Mouse (Mus musculus) CH12.LX (cell line): ENCODE measurements around the gene Ccdc188. TPM values are rescaled to one million over a fixed set of nuclear protein-coding genes. Genes with fewer than 3 reads are reported as not detected.

Experiments
- DNase-seq: peaks from one replicate; pipeline ENCODE4 v3.0.0-alpha.2; 2013; ENCODE audit errors: extremely low read depth
- H3K27ac ChIP-seq: 2 replicates; pipeline ENCODE4 v1.5.1; 2012; ENCODE audit warnings: low read depth, mild to moderate bottlenecking, control low read depth, moderate library complexity; ENCODE audit not compliant: insufficient read depth
- H3K27me3 ChIP-seq: replicated peaks from 2 replicates; pipeline ENCODE3; 2012; ENCODE audit warnings: inconsistent platforms
- H3K36me3 ChIP-seq, 2 experiments: replicated peaks in 1 of 2; 2 replicates each; pipeline versions ENCODE3 to v1.6.1; 2012; ENCODE audit warnings: inconsistent platforms in 1 of 2, low read length in 1 of 2, mild to moderate bottlenecking in 1 of 2, mixed read lengths in 1 of 2, moderate library complexity in 1 of 2; ENCODE audit not compliant: control insufficient read depth in 1 of 2, insufficient read depth in 1 of 2
- H3K4me1 ChIP-seq, 2 experiments: 2 replicates each; pipeline ENCODE4 v1.6.1; 2012; ENCODE audit warnings: inconsistent platforms in 1 of 2, moderate library complexity in 1 of 2; ENCODE audit not compliant: insufficient read depth in 2 of 2, control insufficient read depth in 1 of 2
- H3K4me2 ChIP-seq: 2 replicates; pipeline ENCODE4 v1.6.1; 2012; ENCODE audit warnings: low read depth, mild to moderate bottlenecking, control low read depth; ENCODE audit not compliant: poor library complexity, insufficient read depth, severe bottlenecking
- H3K4me3 ChIP-seq, 3 experiments: fragments of 150-350 bp in 1 of 3; sonication (generic) in 1 of 3; replicated peaks in 1 of 3; 2 replicates each; pipeline versions ENCODE3 to v1.5.1; 2011 to 2012; ENCODE audit warnings: low read depth in 2 of 3, low read length in 2 of 3, mild to moderate bottlenecking in 2 of 3, moderate library complexity in 2 of 3, control low read depth in 1 of 3, improper control_type of control experiment in 1 of 3, inconsistent platforms in 1 of 3, mixed read lengths in 1 of 3; ENCODE audit not compliant: poor library complexity in 1 of 3
- H3K79me2 ChIP-seq: replicated peaks from 2 replicates; pipeline ENCODE4 v1.6.1; 2012; ENCODE audit warnings: mild to moderate bottlenecking, moderate library complexity; ENCODE audit not compliant: control insufficient read depth, poor library complexity, insufficient read depth, severe bottlenecking; ENCODE audit errors: extremely low read depth
- H3K9ac ChIP-seq: 2 replicates; pipeline ENCODE4 v1.6.1; 2012; ENCODE audit warnings: low read depth, mild to moderate bottlenecking, control low read depth, moderate library complexity; ENCODE audit not compliant: insufficient read depth
- H3K9me3 ChIP-seq: replicated peaks from 2 replicates; pipeline ENCODE3; 2012; ENCODE audit warnings: low read length, inconsistent platforms, mixed read lengths
- BHLHE40 ChIP-seq: IDR thresholded peaks from 2 replicates; pipeline ENCODE4 v1.6.1; 2011; ENCODE audit warnings: mild to moderate bottlenecking, low read depth, low read length, improper control_type of control experiment
- CHD1 ChIP-seq: IDR thresholded peaks from 2 replicates; pipeline ENCODE4 v1.6.1; 2012; ENCODE audit warnings: low read depth, low read length, improper control_type of control experiment, inconsistent platforms
- CHD2 ChIP-seq: IDR thresholded peaks from 2 replicates; pipeline ENCODE4 v1.6.1; 2011; ENCODE audit warnings: low read length, improper control_type of control experiment
- CTCF ChIP-seq, 2 experiments: IDR thresholded peaks in 1 of 2; conservative IDR thresholded peaks in 1 of 2; 2 replicates each; pipeline ENCODE4 v1.5.1; 2011 to 2012; ENCODE audit warnings: low read depth in 2 of 2, low read length in 2 of 2, improper control_type of control experiment in 1 of 2, inconsistent platforms in 1 of 2, mild to moderate bottlenecking in 1 of 2, moderate library complexity in 1 of 2
- E2F4 ChIP-seq: IDR thresholded peaks from 2 replicates; pipeline ENCODE4 v1.6.1; 2011; ENCODE audit warnings: low read depth, low read length, improper control_type of control experiment; ENCODE audit not compliant: insufficient replicate concordance
- EP300 ChIP-seq: IDR thresholded peaks from 2 replicates; pipeline ENCODE4 v1.6.1; 2011; ENCODE audit warnings: low read length, improper control_type of control experiment
- ETS1 ChIP-seq: conservative IDR thresholded peaks from 2 replicates; pipeline ENCODE4 v1.6.1; 2012; ENCODE audit warnings: low read depth, mild to moderate bottlenecking, inconsistent platforms, low read length, improper control_type of control experiment, moderate library complexity
- HCFC1 ChIP-seq: IDR thresholded peaks from 2 replicates; pipeline ENCODE4 v1.6.1; 2012; ENCODE audit warnings: low read depth, mild to moderate bottlenecking, inconsistent platforms, low read length, improper control_type of control experiment
- IRF4 ChIP-seq: IDR thresholded peaks from 2 replicates; pipeline ENCODE4 v1.6.1; 2014; ENCODE audit warnings: low read depth, mild to moderate bottlenecking, inconsistent platforms, low read length, improper control_type of control experiment
- JUN ChIP-seq: IDR thresholded peaks from 2 replicates; pipeline ENCODE4 v1.6.1; 2011; ENCODE audit warnings: low read depth, mild to moderate bottlenecking, low read length, improper control_type of control experiment, moderate library complexity; ENCODE audit not compliant: insufficient read depth
- MAZ ChIP-seq: IDR thresholded peaks from 2 replicates; pipeline ENCODE4 v1.6.1; 2012; ENCODE audit warnings: low read depth, mild to moderate bottlenecking, inconsistent platforms, low read length, improper control_type of control experiment, moderate library complexity
- MYC ChIP-seq: IDR thresholded peaks from 2 replicates; pipeline ENCODE4 v1.6.1; 2011; ENCODE audit warnings: low read depth, mild to moderate bottlenecking, improper control_type of control experiment, low read length
- NELFE ChIP-seq: IDR thresholded peaks from 2 replicates; pipeline ENCODE4 v1.6.1; 2011; ENCODE audit warnings: low read depth, low read length, improper control_type of control experiment
- POLR2AphosphoS2 ChIP-seq: IDR thresholded peaks from 2 replicates; pipeline ENCODE4 v1.6.1; 2011; ENCODE audit warnings: low read depth, low read length, improper control_type of control experiment
- RAD21 ChIP-seq: IDR thresholded peaks from 2 replicates; pipeline ENCODE4 v1.6.1; 2011; ENCODE audit warnings: low read depth, mild to moderate bottlenecking, low read length, improper control_type of control experiment, moderate library complexity
- USF2 ChIP-seq: conservative IDR thresholded peaks from 2 replicates; pipeline ENCODE4 v1.6.1; 2011; ENCODE audit warnings: low read depth, low read length, improper control_type of control experiment
- ZC3H11A ChIP-seq: IDR thresholded peaks from 2 replicates; pipeline ENCODE4 v1.6.1; 2012; ENCODE audit warnings: low read depth, mild to moderate bottlenecking, inconsistent platforms, low read length, improper control_type of control experiment
- ZKSCAN1 ChIP-seq: IDR thresholded peaks from 2 replicates; pipeline ENCODE4 v1.6.1; 2012; ENCODE audit warnings: low read depth, inconsistent platforms, low read length, improper control_type of control experiment, borderline replicate concordance
- ZNF384 ChIP-seq: IDR thresholded peaks from 2 replicates; pipeline ENCODE4 v1.6.1; 2012; ENCODE audit warnings: low read depth, low read length, improper control_type of control experiment, inconsistent platforms
- dilution Hi-C: fragments of 300-500 bp; cut with MboI; formaldehyde crosslinking; loops from 2 replicates; pipeline ENCODE4 v1.14.3; 2020; ENCODE audit warnings: low sequenced_read_pairs; ENCODE audit not compliant: extremely low pct_unique_long_range_greater_than_20kb, extremely low pct_ligation_motif_present
- in situ Hi-C: fragments of 300-500 bp; cut with MboI; formaldehyde crosslinking; loops from 3 replicates; pipeline ENCODE4 v1.14.3; 2019; ENCODE audit warnings: low sequenced_read_pairs, low pct_ligation_motif_present, low pct_unique_long_range_greater_than_20kb, mixed read lengths
- polyA plus RNA-seq: library from polyadenylated mRNA; unstranded; fragments of >175 nt; gene quantifications from 2 replicates; pipeline ENCODE4 v1.2.1, GENCODE M21; 2012; ENCODE audit warnings: low read depth; ENCODE audit not compliant: insufficient read length
- total RNA-seq, 2 experiments: library from RNA; depleted of rRNA; stranded (reverse); fragments of 300-350 nt in 1 of 2; fragments of >200 nt in 1 of 2; gene quantifications; 2 replicates each; pipeline ENCODE4 v1.2.3; 2012 to 2014

The Ccdc188 gene
- total and polyA plus RNA-seq, 3 experiments = 0.30 TPM; not detected in 2

DNA sequence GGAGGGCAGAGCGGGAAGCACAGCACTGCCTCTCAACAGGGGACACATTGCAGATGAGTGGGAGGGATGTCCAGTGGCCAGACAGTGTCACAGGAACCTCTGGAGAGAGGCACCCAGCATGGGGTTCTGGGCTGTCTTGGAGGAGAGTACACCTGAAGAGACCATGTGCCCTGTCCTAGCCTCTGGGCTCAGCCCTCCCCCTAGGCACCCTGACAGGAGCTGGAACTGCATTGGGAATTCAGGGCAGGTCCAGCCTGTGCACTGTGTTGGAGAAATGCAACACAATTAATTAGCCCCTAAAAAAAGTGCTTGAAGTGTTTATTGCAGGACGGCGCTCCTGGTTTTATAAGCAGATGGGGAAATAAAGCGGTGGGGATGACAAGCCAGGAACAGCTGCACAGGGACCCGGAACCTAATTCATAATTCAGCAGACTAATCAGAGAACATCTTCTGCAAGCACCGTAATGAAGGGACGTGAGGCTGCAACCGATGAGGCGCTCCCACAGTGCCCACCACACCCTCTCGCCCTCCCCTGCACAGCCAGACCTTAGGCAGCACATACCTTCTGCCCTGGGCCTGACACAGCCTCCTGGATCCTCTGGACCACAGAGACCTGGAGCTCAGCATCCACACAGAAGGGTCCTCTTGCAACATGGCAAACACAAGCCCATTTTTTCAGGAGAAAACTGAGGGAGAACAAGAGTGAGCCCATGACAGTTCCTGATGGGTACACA lies 19.1 kb upstream of the Ccdc188 start:
- TF ChIP-seq POLR2AphosphoS2 (no peak), CHD2 (no peak), ETS1 (no peak), CHD1 (no peak), BHLHE40 (no peak), E2F4 (no peak), ZC3H11A (no peak), JUN (no peak), ZKSCAN1 (no peak), NELFE (no peak), RAD21 (no peak), IRF4 (no peak), USF2 (no peak), MYC (no peak), CTCF (conservative IDR thresholded peaks at IDR 0.05 in 1 of 2, IDR thresholded peaks at IDR 0.05 in 1 of 2; ENCODE audit: low read depth in 2 of 2, low read length in 2 of 2) (no peak), MAZ (no peak), EP300 (no peak)
- H3K4me1 ChIP-seq = peaks cover 8 to 20% of the 10 kb centered on the region in 2 experiments; a peak in 3 of 4 replicates
- H3K4me2 ChIP-seq = no peak overlapping the region
- no peak overlapping the region for H3K9ac ChIP-seq
- no peak overlapping the region for H3K4me3 ChIP-seq
- dilution Hi-C loops = no loop called here
- no peaks in the 10 kb centered on the region for H3K9me3 ChIP-seq
- H3K27ac ChIP-seq = no peak overlapping the region
- H3K79me2 ChIP-seq = no peaks in the 10 kb centered on the region
- in situ Hi-C loops = no loop called here
- DNase-seq = no peak
- H3K36me3 ChIP-seq = no peaks in the 10 kb centered on the region
- H3K27me3 ChIP-seq = peaks cover 92% of the 10 kb centered on the region

DNA sequence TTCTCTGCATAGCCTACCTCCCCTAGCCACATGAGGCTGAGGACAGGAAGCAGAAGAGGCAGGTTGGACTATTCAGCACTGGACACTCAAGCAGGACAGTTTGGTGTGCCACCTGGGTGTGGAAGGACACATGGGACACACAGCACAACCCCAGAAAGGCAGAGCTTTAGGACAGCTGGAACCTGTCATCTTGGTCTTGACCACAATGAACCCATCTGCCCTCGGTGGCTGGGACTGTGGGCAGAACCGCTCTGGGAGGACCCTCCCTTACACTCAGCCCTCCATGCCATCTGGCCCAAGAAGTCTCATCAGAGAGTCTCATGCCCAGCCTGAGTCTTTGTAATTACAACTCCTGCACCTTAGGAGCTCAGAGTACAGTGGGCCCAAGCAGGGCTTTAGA lies 17.6 kb upstream of the Ccdc188 start:
- H3K27me3 ChIP-seq = peaks cover 93% of the 10 kb centered on the region
- no peak overlapping the region for H3K4me2 ChIP-seq
- no peaks in the 10 kb centered on the region for H3K9me3 ChIP-seq
- dilution Hi-C loops = no loop called here
- TF ChIP-seq CTCF (conservative IDR thresholded peaks at IDR 0.05 in 1 of 2, IDR thresholded peaks at IDR 0.05 in 1 of 2; ENCODE audit: low read depth in 2 of 2, low read length in 2 of 2) = no peak
- TF ChIP-seq HCFC1 = no peak
- TF ChIP-seq ZNF384 = no peak
- TF ChIP-seq, all 38 proteins: peak for 0
- H3K27ac ChIP-seq = no peak overlapping the region
- no peaks in the 10 kb centered on the region for H3K36me3 ChIP-seq
- H3K4me3 ChIP-seq = no peak overlapping the region
- no peaks in the 10 kb centered on the region for H3K79me2 ChIP-seq
- in situ Hi-C loops = no loop called here
- no peak for DNase-seq
- peaks cover 1 to 12% of the 10 kb centered on the region in 2 experiments; a peak in 3 of 4 replicates for H3K4me1 ChIP-seq
- H3K9ac ChIP-seq = no peak overlapping the region
